Mouse (Mus musculus) liver, embryonic 16.5 days (tissue): ENCODE data around the gene Ces1a. TPM values are rescaled to one million over a fixed set of nuclear protein-coding genes. Genes with fewer than 3 reads are reported as not detected.

ENCODE experiments used
- ATAC-seq: fragments of 200-750 bp; cut with Nextera tagmentation; 2 replicates; pipeline ENCODE4 v1.8.0; 2017; ENCODE audit warnings: low read depth, mild to moderate bottlenecking, moderate number of reproducible peaks, moderate library complexity
- H3K27ac ChIP-seq: fragments of 300-500 bp; sonication (generic); 2 replicates; pipeline ENCODE4 v1.5.1; 2014; ENCODE audit warnings: mild to moderate bottlenecking, low read length
- H3K27me3 ChIP-seq: fragments of 300-500 bp; sonication (generic); 2 replicates; pipeline ENCODE4 v1.6.1; 2014; ENCODE audit warnings: low read depth, low read length, mixed read lengths; ENCODE audit not compliant: control insufficient read depth, insufficient read depth
- H3K36me3 ChIP-seq: fragments of 300-500 bp; sonication (generic); 2 replicates; pipeline ENCODE4 v1.6.1; 2014; ENCODE audit warnings: mild to moderate bottlenecking; ENCODE audit not compliant: control insufficient read depth, insufficient read depth
- H3K4me1 ChIP-seq: fragments of 300-500 bp; sonication (generic); 2 replicates; pipeline ENCODE4 v1.6.1; 2014; ENCODE audit warnings: low read depth, low read length, mixed read lengths; ENCODE audit not compliant: control insufficient read depth
- H3K4me2 ChIP-seq: fragments of 300-500 bp; sonication (generic); 2 replicates; pipeline ENCODE4 v1.6.1; 2014; ENCODE audit warnings: low read depth, low read length, mixed read lengths
- H3K4me3 ChIP-seq: fragments of 300-500 bp; sonication (generic); 2 replicates; pipeline ENCODE4 v1.5.1; 2014; ENCODE audit warnings: low read depth, mild to moderate bottlenecking, low read length
- H3K9ac ChIP-seq: fragments of 300-500 bp; sonication (generic); 2 replicates; pipeline ENCODE4 v1.6.1; 2014; ENCODE audit warnings: low read depth, low read length
- H3K9me3 ChIP-seq: fragments of 300-500 bp; sonication (generic); replicated peaks from 2 replicates; pipeline ENCODE4 v1.6.1; 2016; ENCODE audit warnings: low read length; ENCODE audit not compliant: control insufficient read depth
- WGBS: fragments of 180-500 bp; shearing (Covaris S2); extraction: QIAGEN DNeasy Blood & Tissue Kit; methylation state at CpG from one replicate; pipeline ENCODE4 v1.1.7; 2014; ENCODE audit not compliant: insufficient replicate concordance; 5-methylcytosine and 5-hydroxymethylcytosine counted together
- polyA plus RNA-seq: library from polyadenylated mRNA; unstranded; fragments of >200 nt; fragmentation: Nextera tagmentation; extraction: Ambion mirVana; gene quantifications from 2 replicates; pipeline ENCODE4 v1.2.1, GENCODE M21; 2015

Gene Ces1a
- polyA plus RNA-seq, 1 experiment from 2014 or later: not detected

- Histone ChIP-seq H3K4me2 (no peak overlapping the region), H3K36me3 (no peaks in the 10 kb centered on the region), H3K27me3 (no peaks in the 10 kb centered on the region), H3K27ac (no peak overlapping the region), H3K4me1 (no peaks in the 10 kb centered on the region), H3K4me3 (no peak overlapping the region), H3K9me3 (no peaks in the 10 kb centered on the region), H3K9ac (no peak overlapping the region)
- 64% methylated on average over 6 of the region's 6 CpGs for WGBS
- no peak for ATAC-seq
Measured at GRCm38 (mm10) chr8:93012226-93012625, 35.8 kb downstream of the Ces1a start.

GRCm38 (mm10) chr8:93011439-93011838, 36.6 kb downstream of the Ces1a start:
- Histone ChIP-seq H3K4me1 (no peaks in the 10 kb centered on the region), H3K9me3 (no peaks in the 10 kb centered on the region), H3K4me2 (no peak overlapping the region), H3K36me3 (no peaks in the 10 kb centered on the region), H3K27me3 (no peaks in the 10 kb centered on the region), H3K9ac (no peak overlapping the region), H3K4me3 (no peak overlapping the region), H3K27ac (no peak overlapping the region)
- 5% methylated on average over 9 of the region's 9 CpGs for WGBS
- ATAC-seq: no peak

GRCm38 (mm10) chr8:93010286-93010685, 37.7 kb downstream of the Ces1a start:
- Histone ChIP-seq H3K9me3 (no peaks in the 10 kb centered on the region), H3K4me1 (no peaks in the 10 kb centered on the region), H3K4me3 (no peak overlapping the region), H3K4me2 (no peak overlapping the region), H3K36me3 (no peaks in the 10 kb centered on the region), H3K9ac (no peak overlapping the region), H3K27me3 (no peaks in the 10 kb centered on the region), H3K27ac (no peak overlapping the region)
- 18% methylated on average over 5 of the region's 5 CpGs for WGBS
- ATAC-seq: no peak

- no peak overlapping the region for H3K4me3 ChIP-seq
- no peak for ATAC-seq
- H3K4me1 ChIP-seq: no peaks in the 10 kb centered on the region
- H3K36me3 ChIP-seq: no peaks in the 10 kb centered on the region
- H3K4me2 ChIP-seq: no peak overlapping the region
- no peaks in the 10 kb centered on the region for H3K27me3 ChIP-seq
- H3K9me3 ChIP-seq: no peaks in the 10 kb centered on the region
- no peak overlapping the region for H3K27ac ChIP-seq
- H3K9ac ChIP-seq: no peak overlapping the region
- WGBS: 29% methylated on average over 2 of the region's 2 CpGs
Measured at GRCm38 (mm10) chr8:92998600-92998999, 49.4 kb downstream of the Ces1a start.

- no peak for ATAC-seq
- Histone ChIP-seq H3K9me3 (no peaks in the 10 kb centered on the region), H3K36me3 (no peaks in the 10 kb centered on the region), H3K27ac (no peak overlapping the region), H3K4me2 (no peak overlapping the region), H3K27me3 (no peaks in the 10 kb centered on the region), H3K9ac (no peak overlapping the region), H3K4me1 (no peaks in the 10 kb centered on the region), H3K4me3 (no peak overlapping the region)
- 24% methylated on average over 5 of the region's 5 CpGs for WGBS
Measured at GRCm38 (mm10) chr8:92996840-92997239, 51.2 kb downstream of the Ces1a start.

GRCm38 (mm10) chr8:92984376-92984775, 63.6 kb downstream of the Ces1a start:
- Histone ChIP-seq H3K36me3 (no peaks in the 10 kb centered on the region), H3K9ac (no peak overlapping the region), H3K4me3 (no peak overlapping the region), H3K4me1 (no peaks in the 10 kb centered on the region), H3K9me3 (no peaks in the 10 kb centered on the region), H3K27ac (no peak overlapping the region), H3K27me3 (no peaks in the 10 kb centered on the region), H3K4me2 (no peak overlapping the region)
- ATAC-seq: no peak
- WGBS: 32% methylated on average over 2 of the region's 2 CpGs

GRCm38 (mm10) chr8:92982491-92982890, 65.5 kb downstream of the Ces1a start:
- H3K4me2 ChIP-seq: no peak overlapping the region
- no peaks in the 10 kb centered on the region for H3K27me3 ChIP-seq
- no peak overlapping the region for H3K9ac ChIP-seq
- H3K4me1 ChIP-seq: no peaks in the 10 kb centered on the region
- no peak for ATAC-seq
- H3K27ac ChIP-seq: no peak overlapping the region
- H3K4me3 ChIP-seq: no peak overlapping the region
- no peaks in the 10 kb centered on the region for H3K36me3 ChIP-seq
- H3K9me3 ChIP-seq: no peaks in the 10 kb centered on the region
- 45% methylated on average over 3 of the region's 3 CpGs for WGBS

- no peak for ATAC-seq
- 60% methylated on average over 5 of the region's 5 CpGs for WGBS
- no peak overlapping the region for H3K4me3 ChIP-seq
- H3K27ac ChIP-seq: no peak overlapping the region
- H3K9me3 ChIP-seq: no peaks in the 10 kb centered on the region
- no peak overlapping the region for H3K4me2 ChIP-seq
- no peak overlapping the region for H3K9ac ChIP-seq
- H3K27me3 ChIP-seq: no peaks in the 10 kb centered on the region
- no peaks in the 10 kb centered on the region for H3K4me1 ChIP-seq
- no peaks in the 10 kb centered on the region for H3K36me3 ChIP-seq
Measured at GRCm38 (mm10) chr8:92976656-92977055, 71.3 kb downstream of the Ces1a start.

- Histone ChIP-seq H3K27ac (no peak overlapping the region), H3K4me1 (no peaks in the 10 kb centered on the region), H3K9ac (no peak overlapping the region), H3K4me3 (no peak overlapping the region), H3K27me3 (no peaks in the 10 kb centered on the region), H3K9me3 (no peaks in the 10 kb centered on the region), H3K4me2 (no peak overlapping the region), H3K36me3 (no peaks in the 10 kb centered on the region)
- WGBS: 56% methylated on average over 5 of the region's 5 CpGs
- ATAC-seq: no peak
Measured at GRCm38 (mm10) chr8:92972949-92973348, 75.0 kb downstream of the Ces1a start.
